Mouse (Mus musculus) hindbrain, postnatal 0 days (tissue): ENCODE measurements at regions not wholly inside any gene's neighbourhood (a gene's known extent, or its start where the extent isn't known, plus 50 kb on each side); places are given as distances from the start of the nearest gene placed in this dataset.

Experiments used
- ATAC-seq: fragments of 200-750 bp; cut with Nextera tagmentation; 2 replicates; pipeline ENCODE4 v1.8.0; 2017; ENCODE audit warnings: mild to moderate bottlenecking, moderate TSS enrichment, moderate library complexity
- DNase-seq: peaks from one replicate; pipeline ENCODE4 v3.0.0-alpha.2; 2015; ENCODE audit warnings: low spot score
- H3K27ac ChIP-seq: fragments of 300-500 bp; sonication (generic); 2 replicates; pipeline ENCODE4 v1.5.1; 2014; ENCODE audit warnings: mild to moderate bottlenecking
- H3K27me3 ChIP-seq: fragments of 300-500 bp; sonication (generic); 2 replicates; pipeline ENCODE4 v1.6.1; 2014; ENCODE audit warnings: low read length, mixed read lengths; ENCODE audit not compliant: insufficient read depth
- H3K36me3 ChIP-seq: fragments of 300-500 bp; sonication (generic); 2 replicates; pipeline ENCODE4 v1.6.1; 2014; ENCODE audit warnings: low read length, mixed read lengths; ENCODE audit not compliant: insufficient read depth
- H3K4me1 ChIP-seq: fragments of 300-500 bp; sonication (generic); 2 replicates; pipeline ENCODE4 v1.6.1; 2014; ENCODE audit warnings: antibody characterized with exemption, low read length, mixed read lengths; ENCODE audit not compliant: insufficient read depth
- H3K4me2 ChIP-seq: fragments of 300-500 bp; sonication (generic); 2 replicates; pipeline ENCODE4 v1.6.1; 2014; ENCODE audit warnings: low read depth, mild to moderate bottlenecking, low read length, moderate library complexity, mixed read lengths
- H3K4me3 ChIP-seq: fragments of 300-500 bp; sonication (generic); 2 replicates; pipeline ENCODE4 v1.5.1; 2014; ENCODE audit warnings: low read length
- H3K9ac ChIP-seq: fragments of 300-500 bp; sonication (generic); replicated peaks from 2 replicates; pipeline ENCODE4 v1.6.1; 2014; ENCODE audit warnings: mild to moderate bottlenecking, low read length, moderate library complexity, mixed read lengths
- H3K9me3 ChIP-seq: fragments of 300-500 bp; sonication (generic); 2 replicates; pipeline ENCODE4 v1.6.1; 2016; ENCODE audit warnings: low read length, mixed read lengths
- CTCF ChIP-seq: IDR thresholded peaks from 2 replicates; pipeline ENCODE4 v1.5.1; 2016; ENCODE audit warnings: antibody characterized with exemption, control low read depth, low read depth
- WGBS: fragments of 180-500 bp; shearing (Covaris S2); extraction: QIAGEN DNeasy Blood & Tissue Kit; methylation state at CpG from one replicate; pipeline ENCODE4 v1.1.7; 2014; 5-methylcytosine and 5-hydroxymethylcytosine counted together

DNA sequence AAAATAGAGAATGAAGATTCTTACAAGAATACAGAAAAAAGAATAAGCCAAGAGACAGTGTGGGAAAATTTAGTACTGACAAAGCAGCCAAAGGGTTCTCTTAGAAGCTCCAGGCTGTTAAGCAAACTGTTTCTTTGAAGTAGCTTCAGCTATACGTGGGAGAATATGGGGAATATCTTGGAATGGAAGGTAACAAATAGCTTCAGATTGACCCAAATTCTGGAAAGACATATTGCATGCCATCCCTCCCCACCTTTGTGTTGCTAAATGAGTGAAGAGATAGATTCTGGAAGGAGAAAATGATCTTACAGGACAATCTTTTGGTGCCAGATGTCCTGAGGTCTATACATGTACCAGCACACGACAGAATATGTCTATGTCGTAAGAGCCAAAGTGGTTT, 591.9 kb upstream of the Cdh6 start:
- no peaks in the 10 kb centered on the region for H3K4me1 ChIP-seq
- H3K27ac ChIP-seq = no peak overlapping the region
- H3K27me3 ChIP-seq = no peaks in the 10 kb centered on the region
- no peak for ATAC-seq
- H3K9me3 ChIP-seq = no peaks in the 10 kb centered on the region
- H3K9ac ChIP-seq = no peak overlapping the region
- no peaks in the 10 kb centered on the region for H3K36me3 ChIP-seq
- H3K4me3 ChIP-seq = no peak overlapping the region
- TF ChIP-seq CTCF = no peak
- DNase-seq = no peak
- no peak overlapping the region for H3K4me2 ChIP-seq
- WGBS = 89% methylated on average over 3 of the region's 3 CpGs

DNA sequence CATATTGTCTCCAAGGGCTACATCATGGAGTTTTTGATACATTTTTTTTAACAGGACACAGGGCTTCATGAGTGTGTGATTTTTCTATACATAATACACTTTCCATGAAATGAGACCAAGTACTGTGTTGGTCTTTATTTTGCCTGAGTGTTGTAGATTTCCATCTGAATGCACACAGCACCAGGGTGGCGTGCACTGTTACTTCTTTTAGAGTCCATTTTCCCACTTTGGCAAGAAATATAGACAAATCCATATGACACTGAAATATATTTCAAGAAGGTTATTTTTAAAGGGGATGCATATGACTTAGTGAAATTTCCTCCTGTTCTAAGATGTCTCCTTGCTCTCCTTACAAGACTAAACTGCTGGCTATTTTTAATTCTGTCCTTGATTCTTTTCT, 591.1 kb upstream of the Cdh6 start:
- DNase-seq (no peak), ATAC-seq (no peak)
- Histone ChIP-seq H3K4me3 (no peak overlapping the region), H3K4me2 (no peak overlapping the region), H3K27ac (no peak overlapping the region), H3K4me1 (no peaks in the 10 kb centered on the region), H3K36me3 (no peaks in the 10 kb centered on the region), H3K9me3 (no peaks in the 10 kb centered on the region), H3K9ac (no peak overlapping the region), H3K27me3 (no peaks in the 10 kb centered on the region)
- 73% methylated on average over 1 of the region's 1 CpGs for WGBS
- no peak for TF ChIP-seq CTCF

DNA sequence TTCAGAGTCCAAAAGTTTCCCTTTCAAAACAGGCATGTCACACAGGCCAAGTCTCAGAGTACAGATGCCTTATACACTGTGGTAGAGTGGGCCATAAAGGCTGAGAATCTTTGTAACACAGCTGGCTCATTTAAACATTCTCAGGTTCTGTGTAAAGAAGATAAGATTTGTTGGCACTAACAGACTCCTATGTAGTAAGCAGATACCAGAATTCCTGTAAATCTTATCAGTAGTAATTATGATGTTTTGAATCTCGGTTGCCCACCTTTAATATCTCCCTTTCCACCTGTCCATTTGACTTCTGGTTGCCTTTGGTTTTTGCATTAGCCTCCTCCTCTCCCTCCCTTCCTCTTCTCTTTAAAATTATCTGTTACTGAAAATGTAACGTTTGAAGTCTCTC, 573.1 kb upstream of the Cdh6 start:
- H3K27ac ChIP-seq = no peak overlapping the region
- no peaks in the 10 kb centered on the region for H3K36me3 ChIP-seq
- no peak for ATAC-seq
- H3K4me3 ChIP-seq = no peak overlapping the region
- DNase-seq = no peak
- no peaks in the 10 kb centered on the region for H3K27me3 ChIP-seq
- 67% methylated on average over 2 of the region's 2 CpGs for WGBS
- H3K4me1 ChIP-seq = no peaks in the 10 kb centered on the region
- H3K9me3 ChIP-seq = no peaks in the 10 kb centered on the region
- H3K9ac ChIP-seq = no peak overlapping the region
- no peak overlapping the region for H3K4me2 ChIP-seq
- no peak for TF ChIP-seq CTCF

DNA sequence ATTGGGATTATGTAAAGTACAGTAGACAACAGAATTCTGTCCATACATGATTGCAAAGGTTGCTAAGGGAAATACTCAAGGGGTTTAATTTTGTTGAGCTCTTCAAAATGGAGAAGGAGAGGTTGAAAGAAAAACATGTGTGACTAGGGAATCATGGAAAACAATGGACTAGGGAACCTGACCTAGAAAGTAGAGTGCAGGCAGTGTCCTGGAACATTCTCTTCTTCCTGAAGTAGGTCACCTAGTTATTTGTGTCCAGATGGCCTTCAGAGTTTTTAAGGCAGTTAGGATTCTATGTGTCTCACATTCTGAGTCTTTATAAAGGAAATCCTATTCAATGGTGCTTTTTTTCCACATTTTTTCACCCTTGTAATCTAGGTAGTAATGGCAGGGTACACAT, 532.8 kb upstream of the Cdh6 start:
- H3K27me3 ChIP-seq = no peaks in the 10 kb centered on the region
- TF ChIP-seq CTCF = no peak
- H3K9me3 ChIP-seq = no peaks in the 10 kb centered on the region
- DNase-seq (no peak), ATAC-seq (no peak)
- H3K9ac ChIP-seq = no peak overlapping the region
- no peaks in the 10 kb centered on the region for H3K4me1 ChIP-seq
- no peak overlapping the region for H3K4me3 ChIP-seq
- no peak overlapping the region for H3K4me2 ChIP-seq
- no peaks in the 10 kb centered on the region for H3K36me3 ChIP-seq
- no peak overlapping the region for H3K27ac ChIP-seq

DNA sequence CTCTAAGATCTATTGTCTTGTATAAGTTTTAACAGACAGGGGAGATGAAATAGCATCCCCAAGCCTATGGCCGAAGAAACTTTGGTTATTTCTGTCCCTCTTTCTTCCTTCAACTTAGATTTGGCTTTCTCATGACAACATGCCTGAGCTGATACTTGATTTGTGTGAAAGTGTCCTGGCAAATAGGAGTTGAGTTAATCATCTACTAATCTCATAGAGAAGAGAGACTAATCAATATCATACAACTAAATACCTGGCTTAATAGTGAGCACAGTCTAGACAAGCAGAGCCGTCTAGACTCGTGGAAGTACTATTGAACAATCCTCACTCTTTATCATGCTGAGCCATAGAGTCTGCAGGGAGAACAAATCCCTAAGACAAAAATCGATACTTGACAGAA, 531.7 kb upstream of the Cdh6 start:
- no peak for TF ChIP-seq CTCF
- no peak for DNase-seq
- Histone ChIP-seq H3K4me3 (no peak overlapping the region), H3K9me3 (no peaks in the 10 kb centered on the region), H3K4me2 (no peak overlapping the region), H3K4me1 (no peaks in the 10 kb centered on the region), H3K36me3 (no peaks in the 10 kb centered on the region), H3K27ac (no peak overlapping the region), H3K27me3 (no peaks in the 10 kb centered on the region), H3K9ac (no peak overlapping the region)
- 92% methylated on average over 4 of the region's 4 CpGs for WGBS
- no peak for ATAC-seq

DNA sequence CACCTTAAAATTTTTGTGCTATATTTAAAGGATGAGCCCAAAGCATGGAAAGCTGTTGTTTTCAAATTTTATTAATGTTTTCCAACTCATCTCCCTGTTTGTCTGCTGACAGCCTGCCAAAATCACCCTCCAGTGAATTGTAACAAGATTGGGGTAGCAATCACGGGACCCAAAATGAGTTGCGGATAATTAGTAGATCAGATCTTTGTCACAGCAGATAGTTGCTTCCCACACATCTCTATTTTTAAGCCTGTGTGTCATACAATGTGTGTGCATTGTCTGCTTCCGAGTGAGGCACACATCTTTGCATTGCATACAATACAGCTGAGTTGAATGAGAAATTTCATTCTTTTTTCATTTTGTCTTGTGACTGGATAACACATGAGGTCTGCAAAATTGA, 494.7 kb upstream of the Cdh6 start:
- H3K9me3 ChIP-seq = no peaks in the 10 kb centered on the region
- no peak for ATAC-seq
- no peak for TF ChIP-seq CTCF
- no peak overlapping the region for H3K4me3 ChIP-seq
- 46% methylated on average over 3 of the region's 3 CpGs for WGBS
- no peak for DNase-seq
- no peak overlapping the region for H3K9ac ChIP-seq
- no peaks in the 10 kb centered on the region for H3K36me3 ChIP-seq
- H3K27me3 ChIP-seq = no peaks in the 10 kb centered on the region
- no peak overlapping the region for H3K27ac ChIP-seq
- no peak overlapping the region for H3K4me2 ChIP-seq
- no peaks in the 10 kb centered on the region for H3K4me1 ChIP-seq

DNA sequence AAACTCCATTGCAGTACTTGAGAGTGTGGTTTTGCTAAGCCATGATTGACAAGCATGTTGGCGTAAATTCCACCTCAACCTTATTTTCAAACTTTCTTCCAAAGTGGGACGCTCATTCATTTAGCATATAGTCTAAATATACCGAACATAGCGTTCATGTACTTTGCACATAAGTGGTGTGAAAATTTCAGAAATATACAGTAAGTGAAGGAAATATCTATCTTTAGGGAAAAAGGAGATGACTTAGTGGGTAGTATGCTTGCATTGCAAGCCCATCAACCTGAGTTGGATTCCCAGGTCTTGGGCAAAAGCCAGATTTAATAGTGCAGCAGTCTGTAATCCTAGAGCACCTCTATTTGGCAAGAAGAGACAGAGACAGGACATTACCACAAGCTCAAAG, 493.8 kb upstream of the Cdh6 start:
- H3K9ac ChIP-seq = no peak overlapping the region
- no peak for ATAC-seq
- H3K4me3 ChIP-seq = no peak overlapping the region
- TF ChIP-seq CTCF = no peak
- H3K27ac ChIP-seq = no peak overlapping the region
- no peaks in the 10 kb centered on the region for H3K4me1 ChIP-seq
- no peak overlapping the region for H3K4me2 ChIP-seq
- H3K36me3 ChIP-seq = no peaks in the 10 kb centered on the region
- no peaks in the 10 kb centered on the region for H3K27me3 ChIP-seq
- DNase-seq = no peak
- WGBS = 95% methylated on average over 4 of the region's 4 CpGs
- no peaks in the 10 kb centered on the region for H3K9me3 ChIP-seq

DNA sequence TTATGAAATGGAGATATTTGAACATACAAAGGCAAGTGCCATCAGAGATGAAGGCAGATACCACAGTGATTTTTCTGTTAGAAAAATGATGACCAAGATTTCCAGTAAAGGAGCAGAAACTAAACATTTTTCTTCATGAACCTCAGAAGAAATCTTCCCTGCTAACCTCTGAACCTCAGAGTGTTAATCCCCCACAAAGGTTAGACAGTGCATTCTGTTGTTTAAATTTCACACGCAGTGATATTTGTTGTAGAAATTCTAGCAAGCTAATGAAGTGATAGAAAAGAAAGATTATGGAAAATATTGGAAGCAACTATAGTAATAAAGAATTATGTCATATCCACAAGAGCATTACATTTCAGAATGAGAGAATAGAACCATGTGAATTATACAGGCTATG, 488.8 kb upstream of the Cdh6 start:
- H3K4me3 ChIP-seq = no peak overlapping the region
- no peak overlapping the region for H3K4me2 ChIP-seq
- no peaks in the 10 kb centered on the region for H3K36me3 ChIP-seq
- DNase-seq = no peak
- no peak overlapping the region for H3K27ac ChIP-seq
- no peaks in the 10 kb centered on the region for H3K27me3 ChIP-seq
- no peak for ATAC-seq
- H3K9me3 ChIP-seq = no peaks in the 10 kb centered on the region
- no peaks in the 10 kb centered on the region for H3K4me1 ChIP-seq
- 67% methylated on average over 1 of the region's 1 CpGs for WGBS
- no peak for TF ChIP-seq CTCF
- H3K9ac ChIP-seq = no peak overlapping the region
